Mouse (Mus musculus): Measurements from ENCODE around the gene Gli2. TPM values are rescaled to one million over a fixed set of nuclear protein-coding genes. Genes with fewer than 3 reads are reported as not detected.

Gene Gli2
- total RNA-seq, 2 experiments from 2014 or later, result 1.3 to 1.9 TPM

GRCm38 (mm10) chr1:119052631-119053177 lies 715 bp downstream of the Gli2 start:
- intact Hi-C loops (cut with DNase I), result loop anchor here (10.0 kb wide), 1 partner anchor 208 kb away; no protein-coding TSS in a partner anchor
- DNase-seq (ENCODE audit: low spot score), result no peak

GRCm38 (mm10) chr1:119051938-119052551 lies 1.4 kb downstream of the Gli2 start:
- no peak for DNase-seq (ENCODE audit: low spot score)

GRCm38 (mm10) chr1:119051192-119051937 lies 2.1 kb downstream of the Gli2 start:
- no peak for DNase-seq (ENCODE audit: low spot score)
- intact Hi-C loops (cut with DNase I), result loop anchor here (10.0 kb wide), 1 partner anchor 207 kb away; no protein-coding TSS in a partner anchor

More at GRCm38 (mm10) chr1:119051938-119052551, 1.4 kb downstream of the Gli2 start:
- intact Hi-C loops (cut with DNase I), result loop anchor here (10.0 kb wide), 1 partner anchor 207 kb away; no protein-coding TSS in a partner anchor

GRCm38 (mm10) chr1:119049812-119050615 lies 3.4 kb downstream of the Gli2 start:
- intact Hi-C loops (cut with DNase I), result loop anchor here (10.0 kb wide), 1 partner anchor 205 kb away; no protein-coding TSS in a partner anchor
- DNase-seq (ENCODE audit: low spot score), result no peak

- no peak for DNase-seq (ENCODE audit: low spot score)
- intact Hi-C loops (cut with DNase I), result no loop called here
Observed at GRCm38 (mm10) chr1:119048988-119049387, 4.4 kb downstream of the Gli2 start.

GRCm38 (mm10) chr1:119048547-119048946 lies 4.9 kb downstream of the Gli2 start:
- no peak for DNase-seq (ENCODE audit: low spot score)
- intact Hi-C loops (cut with DNase I), result no loop called here

GRCm38 (mm10) chr1:119047462-119048371 lies 5.7 kb downstream of the Gli2 start:
- peak; percentile 42 for DNase-seq (ENCODE audit: low spot score)
- intact Hi-C loops (cut with DNase I), result no loop called here

GRCm38 (mm10) chr1:119038436-119038835 lies 15.0 kb downstream of the Gli2 start:
- DNase-seq (ENCODE audit: low spot score), result no peak
- intact Hi-C loops (cut with DNase I), result no loop called here

- intact Hi-C loops (cut with DNase I), result no loop called here
- no peak for DNase-seq (ENCODE audit: low spot score)
Observed at GRCm38 (mm10) chr1:119035931-119036330, 17.5 kb downstream of the Gli2 start.

GRCm38 (mm10) chr1:119035301-119035700 lies 18.1 kb downstream of the Gli2 start:
- intact Hi-C loops (cut with DNase I), result no loop called here
- no peak for DNase-seq (ENCODE audit: low spot score)

- no peak for DNase-seq (ENCODE audit: low spot score)
- intact Hi-C loops (cut with DNase I), result no loop called here
Observed at GRCm38 (mm10) chr1:119034163-119034705, 19.2 kb downstream of the Gli2 start.

- intact Hi-C loops (cut with DNase I), result no loop called here
- DNase-seq (ENCODE audit: low spot score), result peak; percentile 76
Observed at GRCm38 (mm10) chr1:119033450-119034162, 19.8 kb downstream of the Gli2 start.

- intact Hi-C loops (cut with DNase I), result no loop called here
- no peak for DNase-seq (ENCODE audit: low spot score)
Observed at GRCm38 (mm10) chr1:119031185-119031584, 22.2 kb downstream of the Gli2 start.

GRCm38 (mm10) chr1:119025647-119026358 lies 27.6 kb downstream of the Gli2 start:
- intact Hi-C loops (cut with DNase I), result no loop called here
- peak; percentile 70 for DNase-seq (ENCODE audit: low spot score)

GRCm38 (mm10) chr1:119022311-119022710 lies 31.1 kb downstream of the Gli2 start:
- DNase-seq (ENCODE audit: low spot score), result peak; percentile 55
- intact Hi-C loops (cut with DNase I), result no loop called here

- DNase-seq (ENCODE audit: low spot score), result no peak
- intact Hi-C loops (cut with DNase I), result no loop called here
Observed at GRCm38 (mm10) chr1:119020092-119020491, 33.3 kb downstream of the Gli2 start.

- intact Hi-C loops (cut with DNase I), result no loop called here
- DNase-seq (ENCODE audit: low spot score), result no peak
Observed at GRCm38 (mm10) chr1:119019056-119019455, 34.4 kb downstream of the Gli2 start.

GRCm38 (mm10) chr1:119016866-119017265 lies 36.6 kb downstream of the Gli2 start:
- no peak for DNase-seq (ENCODE audit: low spot score)
- intact Hi-C loops (cut with DNase I), result no loop called here
